Mouse (Mus musculus) embryonic facial prominence, embryonic 14.5 days (tissue): ENCODE measurements around the gene Skiv2l. TPM values are rescaled to one million over a fixed set of nuclear protein-coding genes. Genes with fewer than 3 reads are reported as not detected.

Experiments used
- ATAC-seq: fragments of 200-750 bp; cut with Nextera tagmentation; 2 replicates; pipeline ENCODE4 v1.8.0; 2017; ENCODE audit warnings: low read depth, moderate number of reproducible peaks, moderate TSS enrichment
- DNase-seq: peaks from one replicate; pipeline ENCODE4 v3.0.0-alpha.2; 2015; ENCODE audit warnings: low spot score
- H3K27ac ChIP-seq: fragments of 300-500 bp; sonication (generic); replicated peaks from 2 replicates; pipeline ENCODE4 v1.5.1; 2014; ENCODE audit warnings: low read depth, mild to moderate bottlenecking, low read length, moderate library complexity
- H3K27me3 ChIP-seq: fragments of 300-500 bp; sonication (generic); replicated peaks from 2 replicates; pipeline ENCODE4 v1.6.1; 2014; ENCODE audit warnings: low read length; ENCODE audit not compliant: control insufficient read depth, insufficient read depth
- H3K36me3 ChIP-seq: fragments of 300-500 bp; sonication (generic); 2 replicates; pipeline ENCODE4 v1.6.1; 2014; ENCODE audit warnings: low read length, mixed read lengths; ENCODE audit not compliant: control insufficient read depth, insufficient read depth
- H3K4me1 ChIP-seq: fragments of 300-500 bp; sonication (generic); 2 replicates; pipeline ENCODE4 v1.6.1; 2014; ENCODE audit warnings: antibody characterized with exemption, low read length; ENCODE audit not compliant: control insufficient read depth, insufficient read depth
- H3K4me2 ChIP-seq: fragments of 300-500 bp; sonication (generic); 2 replicates; pipeline ENCODE4 v1.6.1; 2014; ENCODE audit warnings: low read depth, mild to moderate bottlenecking, low read length, moderate library complexity, mixed read lengths
- H3K4me3 ChIP-seq: fragments of 300-500 bp; sonication (generic); 2 replicates; pipeline ENCODE4 v1.5.1; 2014; ENCODE audit warnings: low read depth, mild to moderate bottlenecking, low read length
- H3K9ac ChIP-seq: fragments of 300-500 bp; sonication (generic); 2 replicates; pipeline ENCODE4 v1.6.1; 2014; ENCODE audit warnings: low read depth, mild to moderate bottlenecking, low read length, moderate library complexity, mixed read lengths
- H3K9me3 ChIP-seq: fragments of 300-500 bp; sonication (generic); 2 replicates; pipeline ENCODE4 v1.6.1; 2016; ENCODE audit warnings: low read length; ENCODE audit not compliant: control insufficient read depth
- WGBS: fragments of 180-500 bp; shearing (Covaris S2); extraction: QIAGEN DNeasy Blood & Tissue Kit; methylation state at CpG from one replicate; pipeline ENCODE4 v1.1.7; 2014; 5-methylcytosine and 5-hydroxymethylcytosine counted together
- polyA plus RNA-seq: library from polyadenylated mRNA; unstranded; fragments of >200 nt; fragmentation: Nextera tagmentation; extraction: Ambion mirVana; gene quantifications from 2 replicates; pipeline ENCODE4 v1.2.1, GENCODE M21; 2014

The Skiv2l gene
- polyA plus RNA-seq, 1 experiment from 2014 or later = 38.9 TPM

- Histone ChIP-seq H3K27me3 (no peaks in the 10 kb centered on the region), H3K9me3 (no peaks in the 10 kb centered on the region), H3K4me3 (no peak overlapping the region), H3K4me1 (peaks cover 13% of the 10 kb centered on the region; the same call in 1 of the 2 replicates), H3K36me3 (no peaks in the 10 kb centered on the region), H3K4me2 (no peak overlapping the region), H3K27ac (0 out of 2 replicates have a peak overlapping the region, but pooled peaks have one; percentile 34), H3K9ac (no peak overlapping the region)
- ATAC-seq (no peak), DNase-seq (no peak)
- 60% methylated on average over 3 of the region's 3 CpGs for WGBS
Observed at GRCm38 (mm10) chr17:34883332-34883731, 33.3 kb upstream of the Skiv2l start.

GRCm38 (mm10) chr17:34881683-34882310 lies 31.8 kb upstream of the Skiv2l start, which contains the start of gene Gm20547:
Gene Gm20547, minus strand, starts transcription at chr17:34882042.
- Histone ChIP-seq H3K9ac (peak within 1 kb of the TSS; percentile 49; the same call in 1 of the 2 replicates), H3K4me2 (peak within 1 kb of the TSS; percentile 37), H3K9me3 (no peaks in the 10 kb centered on the region), H3K27ac (no peak within 1 kb of the TSS), H3K27me3 (no peaks in the 10 kb centered on the region), H3K4me1 (peaks cover 13% of the 10 kb centered on the region; the same call in 1 of the 2 replicates), H3K4me3 (peak within 1 kb of the TSS; percentile 17; the same call in 1 of the 2 replicates), H3K36me3 (no peaks in the 10 kb centered on the region)
- 5% methylated on average over 15 of the region's 15 CpGs for WGBS
- DNase-seq = no peak
- ATAC-seq = no peak

DNA sequence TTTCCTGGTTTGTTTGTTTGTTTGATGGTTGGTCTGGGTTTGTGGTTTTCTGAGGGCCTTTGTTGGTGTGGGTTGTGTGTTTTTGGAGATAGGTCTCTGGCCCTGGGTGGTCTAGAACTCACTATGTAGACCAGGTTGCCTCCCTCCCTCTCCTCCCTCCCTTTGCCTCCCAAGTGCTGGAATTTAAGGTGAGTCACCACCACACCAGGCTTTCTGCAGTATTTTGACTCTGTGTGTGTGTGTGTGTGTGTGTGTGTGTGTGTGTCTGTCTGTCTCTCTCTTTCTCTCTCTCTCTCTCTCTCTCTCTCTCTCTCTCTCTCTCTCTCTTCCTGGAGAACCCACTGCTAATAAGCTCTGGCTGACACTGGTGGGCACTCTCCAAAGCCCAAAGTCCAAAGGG lies 31.2 kb upstream of the Skiv2l start:
- no peak for ATAC-seq

GRCm38 (mm10) chr17:34879336-34879879 lies 29.4 kb upstream of the Skiv2l start, which contains the start of gene Zbtb12:
Gene Zbtb12, plus strand, starts transcription at chr17:34879483.
- H3K9me3 ChIP-seq = no peaks in the 10 kb centered on the region
- H3K4me2 ChIP-seq = peak within 1 kb of the TSS; percentile 23
- no peak within 1 kb of the TSS for H3K4me3 ChIP-seq
- no peak within 1 kb of the TSS; the same call in 1 of the 2 replicates for H3K9ac ChIP-seq
- 0 out of 2 replicates have a peak within 1 kb of the TSS, but pooled peaks have one; percentile 39 for H3K27ac ChIP-seq
- ATAC-seq = peak; percentile 60; the same call in 1 of the 2 replicates
- peak; percentile 33 for DNase-seq
- H3K36me3 ChIP-seq = no peaks in the 10 kb centered on the region
- no peaks in the 10 kb centered on the region for H3K27me3 ChIP-seq
- WGBS = 48% methylated on average over 11 of the region's 11 CpGs
- H3K4me1 ChIP-seq = peaks cover 13% of the 10 kb centered on the region; the same call in 1 of the 2 replicates

More for the DNA sequence above, 31.2 kb upstream of the Skiv2l start:
- Histone ChIP-seq H3K4me2 (no peak overlapping the region), H3K36me3 (no peaks in the 10 kb centered on the region), H3K27me3 (no peaks in the 10 kb centered on the region), H3K27ac (no peak overlapping the region), H3K4me3 (no peak overlapping the region), H3K9me3 (no peaks in the 10 kb centered on the region), H3K4me1 (peaks cover 13% of the 10 kb centered on the region; the same call in 1 of the 2 replicates), H3K9ac (no peak overlapping the region)
- DNase-seq = no peak

- no peak for ATAC-seq
Observed at GRCm38 (mm10) chr17:34874321-34874720, 24.3 kb upstream of the Skiv2l start.

DNA sequence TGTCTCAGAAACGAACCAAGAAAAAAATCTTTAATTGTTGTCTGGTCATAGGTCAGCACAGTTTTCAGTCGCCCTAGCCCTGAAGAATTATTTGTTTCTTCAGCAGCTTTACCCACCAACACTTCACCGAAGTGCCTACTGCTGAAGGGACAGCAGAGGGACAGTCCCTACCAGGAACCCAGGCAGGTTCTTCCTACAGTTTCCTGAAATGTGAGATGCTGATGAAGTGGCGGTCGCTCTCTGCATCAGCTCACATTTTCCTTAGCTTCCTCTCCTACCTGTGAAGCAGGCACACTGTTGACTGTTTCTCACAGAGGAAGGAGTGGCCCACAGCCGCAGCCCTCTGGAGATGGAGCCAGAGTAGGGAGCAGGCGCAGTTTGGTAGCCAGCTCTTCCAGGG lies 16.0 kb upstream of the Skiv2l start:
- H3K4me2 ChIP-seq = no peak overlapping the region
- 51% methylated on average over 7 of the region's 7 CpGs for WGBS
- no peak overlapping the region for H3K4me3 ChIP-seq
- no peaks in the 10 kb centered on the region for H3K36me3 ChIP-seq
- H3K27me3 ChIP-seq = no peaks in the 10 kb centered on the region
- H3K9me3 ChIP-seq = no peaks in the 10 kb centered on the region
- DNase-seq (no peak), ATAC-seq (no peak)
- no peak overlapping the region for H3K9ac ChIP-seq
- no peak overlapping the region for H3K27ac ChIP-seq
- H3K4me1 ChIP-seq = no peaks in the 10 kb centered on the region

More at GRCm38 (mm10) chr17:34874321-34874720, 24.3 kb upstream of the Skiv2l start:
- WGBS = 90% methylated on average over 6 of the region's 6 CpGs
- no peak overlapping the region for H3K9ac ChIP-seq
- H3K36me3 ChIP-seq = no peaks in the 10 kb centered on the region
- no peak for DNase-seq
- no peak overlapping the region for H3K4me2 ChIP-seq
- no peaks in the 10 kb centered on the region for H3K27me3 ChIP-seq
- H3K27ac ChIP-seq = no peak overlapping the region
- no peaks in the 10 kb centered on the region for H3K9me3 ChIP-seq
- peaks cover 1% of the 10 kb centered on the region; the same call in 1 of the 2 replicates for H3K4me1 ChIP-seq
- H3K4me3 ChIP-seq = no peak overlapping the region

DNA sequence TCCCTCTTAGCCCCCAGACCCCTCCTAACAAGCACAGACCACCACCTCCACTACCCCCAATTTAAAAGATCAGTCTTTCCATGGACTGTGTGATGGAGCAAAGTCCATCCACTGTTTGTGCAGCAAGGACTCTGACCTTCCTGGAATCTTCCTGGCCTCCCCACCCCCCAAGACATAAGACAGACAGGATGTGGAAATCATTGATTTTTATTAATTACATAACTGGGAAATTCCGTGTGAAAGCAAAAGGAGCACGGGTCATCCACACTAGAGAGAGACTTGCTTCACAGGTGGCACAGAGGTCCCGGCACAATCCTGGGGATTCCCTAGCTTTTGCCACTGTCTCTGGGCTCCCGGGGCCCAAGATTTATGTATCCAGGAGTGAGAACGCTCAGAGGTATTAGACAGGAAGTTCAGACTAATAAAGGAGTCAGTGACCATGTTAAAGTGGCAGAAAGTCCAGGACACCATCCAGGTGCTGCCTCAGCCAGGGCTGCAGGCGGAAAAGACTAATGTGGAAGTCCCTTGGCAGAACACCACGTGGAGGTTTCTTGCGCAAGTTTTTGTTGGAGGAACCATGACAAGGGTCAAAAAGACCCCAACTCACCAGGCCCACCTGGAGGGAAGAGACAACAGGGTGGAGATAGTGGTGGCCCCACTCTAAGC lies 12.5 kb upstream of the Skiv2l start, which contains the start of gene Cfb:
TSS of gene Cfb (minus strand) at position 103 of the 666 bp plus-strand sequence.
- Histone ChIP-seq H3K27me3 (no peaks in the 10 kb centered on the region), H3K9me3 (no peaks in the 10 kb centered on the region), H3K4me2 (no peak within 1 kb of the TSS), H3K9ac (no peak within 1 kb of the TSS), H3K27ac (no peak within 1 kb of the TSS), H3K4me3 (no peak within 1 kb of the TSS), H3K36me3 (0 out of 2 replicates have a peak, but pooled peaks cover 3% of the 10 kb centered on the region), H3K4me1 (no peaks in the 10 kb centered on the region)
- DNase-seq (no peak), ATAC-seq (no peak)
- 68% methylated on average over 8 of the region's 8 CpGs for WGBS

DNA sequence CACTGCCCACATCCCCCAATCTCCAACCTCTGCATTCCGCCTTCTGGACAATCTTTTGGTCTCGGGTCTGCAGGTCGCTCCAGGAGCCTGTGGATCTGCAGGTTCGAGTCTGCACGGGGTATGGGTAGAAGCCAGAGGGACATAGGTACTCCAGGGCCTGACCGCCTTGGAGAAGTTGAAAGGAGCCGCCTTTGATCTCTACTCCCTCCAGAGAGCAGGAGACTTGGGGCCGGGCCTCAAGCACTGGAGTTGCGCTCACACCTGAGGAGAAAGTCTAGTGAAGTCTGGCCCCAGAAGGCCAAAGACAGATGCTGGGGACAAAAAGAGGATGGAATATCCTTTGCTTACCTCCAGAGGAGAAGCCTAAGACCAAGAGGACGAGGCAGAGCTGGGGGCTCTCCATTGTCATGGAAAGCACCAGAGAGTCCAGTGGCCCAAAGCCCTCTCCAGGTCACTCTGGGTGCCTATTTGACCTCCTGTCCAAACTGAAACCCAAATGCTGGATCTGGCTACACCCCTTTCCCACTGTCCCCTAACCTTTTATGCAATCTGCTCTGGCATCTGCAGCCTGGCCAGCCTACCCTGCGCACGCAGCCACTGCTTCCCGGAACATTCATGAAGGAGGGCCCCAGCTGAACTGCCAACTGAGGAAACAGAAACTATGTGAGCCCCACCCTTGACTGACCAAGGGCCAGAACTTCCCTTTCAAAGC lies 11.8 kb upstream of the Skiv2l start:
- no peak overlapping the region for H3K4me3 ChIP-seq
- no peaks in the 10 kb centered on the region for H3K27me3 ChIP-seq
- no peak overlapping the region for H3K27ac ChIP-seq
- no peaks in the 10 kb centered on the region for H3K4me1 ChIP-seq
- 70% methylated on average over 13 of the region's 13 CpGs for WGBS
- DNase-seq (no peak), ATAC-seq (no peak)
- H3K36me3 ChIP-seq = 0 out of 2 replicates have a peak, but pooled peaks cover 6% of the 10 kb centered on the region
- H3K4me2 ChIP-seq = no peak overlapping the region
- no peaks in the 10 kb centered on the region for H3K9me3 ChIP-seq
- H3K9ac ChIP-seq = no peak overlapping the region
